Mouse (Mus musculus) ES-Bruce4 (cell line): ENCODE results near the gene Phactr1.

Source experiments
- CTCF ChIP-seq: IDR thresholded peaks from one replicate; pipeline ENCODE4 v1.8.1; 2011; ENCODE audit warnings: low read depth, low read length
- EP300 ChIP-seq: IDR thresholded peaks from 2 replicates; pipeline ENCODE4 v1.6.1; 2011; ENCODE audit warnings: low read depth, low read length; ENCODE audit not compliant: insufficient read depth
- POLR2A ChIP-seq: IDR thresholded peaks from one replicate; pipeline ENCODE4 v1.8.1; 2011; ENCODE audit warnings: low read length; ENCODE audit not compliant: insufficient read depth

DNA sequence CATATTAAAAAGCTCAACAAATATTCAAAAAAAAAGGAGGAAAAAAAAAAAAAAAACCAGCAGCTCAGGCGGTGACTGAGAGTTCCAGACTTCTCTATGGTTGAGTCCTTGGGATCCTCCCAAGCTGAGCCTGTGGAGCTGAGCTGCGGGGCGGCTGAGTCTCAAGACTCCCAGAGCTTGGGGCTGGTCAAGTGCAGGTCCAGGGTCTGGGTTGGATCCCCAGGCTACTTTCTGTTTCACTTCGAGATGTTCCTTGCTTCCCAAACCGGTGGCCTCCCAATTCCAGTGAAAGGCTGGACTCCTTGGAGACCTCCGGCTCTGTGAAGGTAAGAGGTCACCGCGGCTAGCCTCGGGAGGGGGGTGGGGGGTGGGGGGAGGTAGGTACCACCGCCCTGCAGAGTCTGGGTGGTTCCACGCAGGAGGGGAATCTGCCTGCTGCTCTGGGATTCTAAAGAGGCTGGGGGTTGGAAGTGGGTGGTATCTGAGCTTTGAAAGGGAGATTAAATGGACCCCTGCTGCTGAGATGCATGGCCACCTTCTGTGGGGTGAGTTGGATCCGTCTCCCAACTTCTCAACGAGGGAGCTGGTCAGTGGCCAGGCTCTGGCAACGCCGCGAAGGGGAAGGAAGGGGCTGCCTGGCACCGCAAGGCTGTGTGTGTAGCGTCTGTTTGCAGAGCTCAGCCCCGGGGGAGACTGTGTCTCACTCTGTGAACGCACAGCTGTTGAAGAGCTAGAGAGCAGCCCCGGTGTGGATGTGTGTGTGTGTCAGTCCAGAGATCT lies 185.9 kb downstream of the Phactr1 start:
- no peak for TF ChIP-seq EP300
- TF ChIP-seq CTCF: no peak
- no peak for TF ChIP-seq POLR2A
